Mouse (Mus musculus) embryo, embryonic 10.5 days (tissue): ENCODE data around the gene Maob.
A peak's percentile ranks its signal among the peaks of the same experiment; 100 is the strongest.

Experiments used
- DNase-seq: peaks from one replicate; pipeline ENCODE4 v3.0.0-alpha.2; 2015; ENCODE audit warnings: low spot score

Gene Maob

DNA sequence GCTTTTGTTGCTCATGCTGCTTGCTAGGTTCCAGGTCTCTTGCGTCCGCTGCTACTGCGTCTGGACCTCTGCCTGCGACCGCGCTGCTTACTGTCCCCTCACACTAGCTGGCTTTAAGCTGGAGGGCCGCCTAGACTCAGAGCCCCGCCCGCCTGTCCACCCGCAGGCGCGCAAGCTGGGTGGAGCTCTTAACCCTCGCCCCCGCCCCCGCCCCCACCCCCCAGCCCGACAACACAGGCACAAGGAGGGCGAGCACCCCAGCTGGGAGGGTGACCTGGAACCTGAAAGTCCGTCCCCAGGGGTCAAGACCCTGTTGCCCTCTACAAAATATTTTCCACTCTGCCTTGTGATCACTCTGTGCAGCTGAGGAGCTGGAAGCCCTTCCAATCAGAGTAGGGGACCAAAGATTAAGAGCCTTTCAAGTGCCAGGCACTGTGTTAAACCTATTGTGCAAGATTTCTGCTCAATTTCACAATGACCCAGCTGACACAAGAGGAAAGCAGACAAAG lies at the start of gene Maob:
Maob (minus strand) TSS at position 106 of the 509 bp plus-strand sequence.
- peak; percentile 54 for DNase-seq

DNA sequence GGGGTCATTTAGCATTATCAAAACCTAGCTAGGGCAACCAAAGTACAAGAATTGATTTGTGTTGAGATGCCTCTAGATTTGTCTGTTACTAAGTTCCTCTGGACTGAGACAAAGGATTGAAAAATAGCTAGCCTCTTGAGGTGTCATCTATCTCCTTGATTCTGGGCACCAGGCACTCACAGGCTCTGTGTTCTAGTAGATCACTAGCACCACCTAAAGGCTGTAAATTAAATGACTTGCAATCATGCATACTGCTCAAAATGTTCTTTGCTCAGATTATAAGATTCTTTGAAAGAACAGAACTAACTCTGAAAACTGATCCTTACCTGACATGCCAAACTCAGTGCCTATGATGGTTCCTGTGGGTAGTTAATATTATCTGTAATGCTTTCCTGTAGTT lies 43.1 kb upstream of the Maob start:
- DNase-seq, result peak; percentile 50

GRCm38 (mm10) chrX:16846034-16846433 lies 28.9 kb upstream of the Maob start:
- no peak for DNase-seq

DNA sequence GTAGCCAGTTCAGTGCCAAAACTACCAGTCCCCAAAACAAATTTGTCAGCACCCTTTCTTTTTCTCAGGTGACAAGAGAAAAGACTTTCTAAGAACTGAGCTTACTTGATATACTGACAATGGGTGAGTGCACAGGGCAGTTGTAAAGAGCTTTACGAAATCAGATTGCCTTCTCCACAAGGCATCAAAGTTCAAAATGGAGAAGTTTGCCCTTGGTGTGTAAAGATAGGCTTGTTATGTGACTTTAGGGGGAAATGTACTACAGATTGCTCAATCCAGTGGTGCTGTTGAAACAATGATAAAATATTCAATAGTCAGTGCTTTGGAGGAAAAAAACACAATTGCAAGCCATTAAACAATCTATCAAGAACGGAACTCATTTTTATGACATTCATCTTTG lies 24.3 kb upstream of the Maob start:
- no peak for DNase-seq

GRCm38 (mm10) chrX:16837293-16837692 lies 20.1 kb upstream of the Maob start:
- no peak for DNase-seq

DNA sequence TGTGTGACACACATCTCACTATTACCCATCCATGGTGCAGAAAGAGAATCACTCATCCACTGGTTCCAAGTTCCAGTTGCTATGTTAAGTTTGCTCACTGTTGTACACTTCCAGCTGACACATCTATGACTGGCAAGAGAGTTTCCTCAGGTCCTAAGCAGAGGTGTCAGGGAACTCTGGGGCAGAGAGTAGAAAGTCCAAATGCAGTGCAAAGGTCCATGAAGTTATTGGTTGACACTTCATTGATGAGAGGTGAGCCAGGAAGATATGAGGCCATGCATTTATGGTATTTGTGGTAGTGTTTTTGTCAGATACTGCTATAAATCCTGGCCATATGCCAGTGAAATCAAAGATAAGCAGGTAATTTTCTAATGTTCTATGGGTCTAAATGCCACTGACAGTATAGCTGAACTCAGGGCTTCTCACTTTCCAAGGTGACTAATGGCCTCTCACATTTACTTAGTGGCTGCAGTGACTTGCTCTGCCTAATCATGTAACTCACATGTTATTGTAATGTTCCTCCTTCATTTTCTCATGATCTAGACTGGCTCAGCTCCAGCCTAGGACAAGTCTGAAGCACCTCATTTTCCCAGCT lies 19.4 kb upstream of the Maob start:
- no peak for DNase-seq

DNA sequence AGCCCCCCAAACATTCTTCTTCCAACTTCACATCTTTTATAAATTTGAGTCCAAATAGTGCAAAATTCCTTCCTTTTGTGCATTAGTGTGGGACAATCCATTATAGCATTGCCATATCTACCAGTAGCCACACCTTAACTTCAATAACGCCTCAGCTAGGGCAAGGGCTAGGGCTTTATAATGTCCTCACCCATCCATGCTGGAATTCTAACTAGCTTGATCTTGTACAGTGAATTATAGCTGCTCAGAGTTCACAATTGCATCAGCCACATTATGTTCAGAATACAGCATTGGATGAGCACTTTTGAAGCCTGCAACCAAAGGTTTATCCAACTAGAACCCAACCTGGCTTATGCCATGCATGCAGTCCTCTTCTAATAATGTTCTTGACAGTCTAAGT lies 8.9 kb upstream of the Maob start:
- DNase-seq, result no peak

- no peak for DNase-seq
Observed at GRCm38 (mm10) chrX:16815965-16816364, 1.2 kb downstream of the Maob start.

DNA sequence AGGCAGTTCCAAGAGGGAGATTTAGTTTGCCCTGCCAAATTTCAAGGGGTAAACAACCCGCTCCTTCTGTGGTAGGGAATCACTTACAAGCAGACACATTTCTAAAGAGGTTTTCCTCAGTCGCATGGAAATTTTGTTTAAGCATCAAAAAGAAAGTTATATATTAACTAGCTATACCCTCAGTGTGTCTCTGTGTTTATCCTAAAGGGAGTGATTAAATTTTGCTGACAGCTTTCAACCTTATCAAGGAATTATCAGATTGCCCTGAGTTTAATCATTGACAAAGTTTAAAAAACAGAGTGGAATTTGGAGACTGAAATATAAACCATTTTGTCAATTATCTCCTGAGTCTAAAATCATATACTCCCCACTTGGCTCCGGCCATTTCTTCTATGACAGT lies 5.1 kb downstream of the Maob start:
- DNase-seq, result no peak

DNA sequence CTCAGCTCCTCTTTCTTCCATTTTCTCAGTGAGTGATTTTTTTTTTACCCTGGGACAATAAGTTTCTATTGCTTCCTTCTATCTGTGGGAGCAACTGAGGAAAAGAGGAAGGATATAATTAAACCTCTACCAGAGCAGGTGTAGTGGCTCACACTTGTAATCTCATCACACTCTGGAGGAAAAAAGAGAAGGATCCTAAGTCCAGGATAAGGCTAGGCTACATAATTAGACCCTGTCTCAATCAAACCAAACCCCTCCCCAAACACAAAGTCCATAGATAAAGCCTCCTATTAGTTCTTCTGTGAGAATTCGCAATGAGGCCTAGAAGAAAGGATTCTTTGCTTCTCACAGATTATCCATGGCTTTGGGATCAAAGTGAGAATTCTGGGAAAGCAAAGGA lies 49.7 kb downstream of the Maob start:
- no peak for DNase-seq

GRCm38 (mm10) chrX:16766156-16766555 lies 51.0 kb downstream of the Maob start:
- peak; percentile 39 for DNase-seq

DNA sequence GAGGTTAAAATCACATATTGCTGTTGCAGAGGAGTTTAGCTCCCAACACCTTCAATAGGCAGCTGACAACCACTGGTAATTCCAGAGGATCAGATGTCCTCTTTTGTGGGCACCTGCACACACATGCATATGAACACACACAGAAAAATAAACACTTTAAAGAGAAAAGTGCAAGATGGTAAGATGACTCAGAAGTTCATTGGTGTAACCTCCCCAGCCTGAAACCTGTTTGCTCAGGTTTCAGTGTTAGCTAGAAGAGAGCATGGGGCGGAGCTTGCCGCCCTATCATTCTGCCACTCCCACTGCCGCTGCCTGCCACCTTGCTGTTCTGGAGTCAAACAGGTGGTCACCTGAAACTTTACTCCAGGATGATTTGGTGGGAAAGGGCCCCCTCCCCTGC lies 55.7 kb downstream of the Maob start:
- DNase-seq, result no peak

GRCm38 (mm10) chrX:16754761-16755160 lies 62.4 kb downstream of the Maob start:
- DNase-seq, result no peak

GRCm38 (mm10) chrX:16748932-16749331 lies 68.2 kb downstream of the Maob start:
- no peak for DNase-seq

DNA sequence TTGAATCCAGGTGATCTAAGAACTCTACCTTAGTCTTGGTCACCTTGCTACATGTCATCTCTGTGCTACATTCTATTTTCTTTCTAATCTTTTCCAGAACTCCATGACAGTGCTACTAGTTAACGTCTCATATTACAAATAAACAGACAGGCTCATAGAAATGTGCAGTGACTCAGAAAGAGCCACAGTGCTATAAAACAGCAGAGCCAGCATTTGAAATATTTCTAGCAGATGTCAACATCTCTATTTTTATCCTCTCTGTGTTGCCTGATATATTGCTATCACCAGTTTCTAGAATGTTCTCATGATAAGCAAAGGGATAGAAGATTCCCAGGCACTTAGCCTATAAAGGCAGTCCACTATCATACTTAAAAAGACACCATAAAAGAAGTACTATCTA lies 103.1 kb downstream of the Maob start:
- no peak for DNase-seq

DNA sequence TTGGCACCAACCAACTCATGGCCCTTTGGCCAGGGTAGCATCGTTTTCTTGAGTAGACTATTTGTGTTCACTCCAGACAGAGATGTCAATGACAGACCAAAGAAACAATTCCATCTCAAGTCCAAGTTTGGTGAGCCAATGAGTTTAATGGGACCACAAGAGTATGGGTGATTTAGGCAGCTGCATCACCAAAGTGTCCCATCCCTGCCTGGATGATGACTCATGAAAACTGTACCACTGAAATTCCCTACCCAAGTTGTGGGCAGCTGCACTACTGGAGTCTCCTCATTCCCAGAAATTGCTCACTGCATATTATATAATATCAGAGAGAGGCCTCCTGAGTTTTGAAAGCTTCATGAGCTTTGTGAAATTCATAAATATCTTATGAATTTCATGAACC lies 111.1 kb downstream of the Maob start:
- DNase-seq, result no peak
